Mouse (Mus musculus) liver, embryonic 14.5 days (tissue): Measurements from ENCODE around the gene D630039A03Rik. TPM values are rescaled to one million over a fixed set of nuclear protein-coding genes. Genes with fewer than 3 reads are reported as not detected.

Experiments used
- ATAC-seq: fragments of 200-750 bp; cut with Nextera tagmentation; 2 replicates; pipeline ENCODE4 v1.8.0; 2017; ENCODE audit warnings: moderate number of reproducible peaks, mild to moderate bottlenecking, moderate library complexity; ENCODE audit not compliant: insufficient read depth
- DNase-seq, 3 experiments: peaks; one replicate each; pipeline ENCODE4 v3.0.0-alpha.2; 2012 to 2013; ENCODE audit warnings: low read depth in 3 of 3, low spot score in 3 of 3
- H3K27ac ChIP-seq: fragments of 300-500 bp; sonication (generic); 2 replicates; pipeline ENCODE4 v1.5.1; 2014; ENCODE audit warnings: moderate library complexity, mild to moderate bottlenecking, control low read depth, inconsistent platforms
- H3K27me3 ChIP-seq: fragments of 300-500 bp; sonication (generic); 2 replicates; pipeline ENCODE4 v1.6.1; 2014; ENCODE audit warnings: mild to moderate bottlenecking, low read length, moderate library complexity; ENCODE audit not compliant: control insufficient read depth, insufficient read depth
- H3K36me3 ChIP-seq: fragments of 300-500 bp; sonication (generic); replicated peaks from 2 replicates; pipeline ENCODE4 v1.6.1; 2014; ENCODE audit warnings: low read depth; ENCODE audit not compliant: control insufficient read depth, insufficient read depth
- H3K4me1 ChIP-seq, 2 experiments: fragments of 200-500 bp in 1 of 2; fragments of 300-500 bp in 1 of 2; sonication (generic) in 1 of 2; replicated peaks; 2 replicates each; pipeline ENCODE4 v1.6.1; 2012 to 2014; ENCODE audit warnings: antibody characterized with exemption in 1 of 2, inconsistent platforms in 1 of 2, low read length in 1 of 2; ENCODE audit not compliant: control insufficient read depth in 2 of 2, insufficient read depth in 2 of 2
- H3K4me2 ChIP-seq: fragments of 300-500 bp; sonication (generic); 2 replicates; pipeline ENCODE4 v1.6.1; 2014; ENCODE audit warnings: low read depth, mild to moderate bottlenecking, control low read depth, moderate library complexity
- H3K4me3 ChIP-seq, 2 experiments: fragments of 200-500 bp in 1 of 2; fragments of 300-500 bp in 1 of 2; sonication (generic) in 1 of 2; 2 replicates each; pipeline ENCODE4 v1.5.1; 2012 to 2014; ENCODE audit warnings: low read depth in 2 of 2, low read length in 2 of 2, mild to moderate bottlenecking in 2 of 2, control low read depth in 1 of 2, inconsistent platforms in 1 of 2, moderate library complexity in 1 of 2; ENCODE audit not compliant: insufficient read depth in 1 of 2
- H3K9ac ChIP-seq: fragments of 300-500 bp; sonication (generic); replicated peaks from 2 replicates; pipeline ENCODE4 v1.6.1; 2014; ENCODE audit warnings: mild to moderate bottlenecking, control low read depth, moderate library complexity
- H3K9me3 ChIP-seq: fragments of 300-500 bp; sonication (generic); 2 replicates; pipeline ENCODE4 v1.6.1; 2016; ENCODE audit warnings: low read length, mixed read lengths; ENCODE audit not compliant: control insufficient read depth
- CTCF ChIP-seq: IDR thresholded peaks from 2 replicates; pipeline ENCODE4 v1.5.1; 2016; ENCODE audit warnings: antibody characterized with exemption, low read depth, control low read depth
- EP300 ChIP-seq: IDR thresholded peaks from 2 replicates; pipeline ENCODE4 v1.6.1; 2016; ENCODE audit warnings: antibody characterized with exemption, low read depth
- WGBS: fragments of 180-500 bp; shearing (Covaris S2); extraction: QIAGEN DNeasy Blood & Tissue Kit; methylation state at CpG from one replicate; pipeline ENCODE4 v1.1.7; 2014; ENCODE audit not compliant: insufficient replicate concordance; 5-methylcytosine and 5-hydroxymethylcytosine counted together
- polyA plus RNA-seq, 2 experiments: library from polyadenylated mRNA; depleted of rRNA in 1 of 2; stranded (reverse) in 1 of 2; unstranded in 1 of 2; fragments of >200 nt; fragmentation: Nextera tagmentation in 1 of 2; extraction: Ambion mirVana in 1 of 2; gene quantifications; 2 replicates each; pipeline versions ENCODE4 v1.2.1 to v1.2.3; 2012 to 2014

Gene D630039A03Rik
- polyA plus RNA-seq, 2 experiments = 0.14 to 0.31 TPM

DNA sequence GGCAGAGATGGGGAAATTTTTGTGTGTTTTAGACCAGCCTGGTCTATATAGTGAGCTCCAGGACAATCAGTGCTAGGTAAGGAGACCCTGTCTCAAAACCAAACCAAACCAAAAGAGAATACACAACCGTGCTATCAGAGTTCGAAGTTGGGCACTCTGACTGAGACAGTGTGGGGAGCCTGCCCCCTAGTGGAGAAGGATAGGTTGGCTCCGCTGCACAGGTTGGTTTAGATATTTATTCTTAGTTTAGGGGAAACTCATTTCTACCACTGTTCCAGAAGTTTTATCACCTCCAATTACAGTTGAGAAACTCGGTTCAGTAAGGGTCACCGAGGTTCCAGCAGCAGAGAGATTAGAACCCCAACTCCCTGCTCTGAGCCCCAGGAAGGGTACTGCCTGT, 11.9 kb downstream of the D630039A03Rik start:
- Histone ChIP-seq H3K27me3 (no peaks in the 10 kb centered on the region), H3K36me3 (no peaks in the 10 kb centered on the region), H3K4me2 (no peak overlapping the region), H3K4me3 (no peak overlapping the region), H3K9ac (no peak overlapping the region), H3K27ac (no peak overlapping the region), H3K9me3 (no peaks in the 10 kb centered on the region), H3K4me1 (no peaks in the 10 kb centered on the region)
- WGBS = 6% methylated on average over 5 of the region's 5 CpGs
- DNase-seq (no peak), ATAC-seq (no peak)
- no peak for TF ChIP-seq EP300
- peak; percentile 87 for TF ChIP-seq CTCF

DNA sequence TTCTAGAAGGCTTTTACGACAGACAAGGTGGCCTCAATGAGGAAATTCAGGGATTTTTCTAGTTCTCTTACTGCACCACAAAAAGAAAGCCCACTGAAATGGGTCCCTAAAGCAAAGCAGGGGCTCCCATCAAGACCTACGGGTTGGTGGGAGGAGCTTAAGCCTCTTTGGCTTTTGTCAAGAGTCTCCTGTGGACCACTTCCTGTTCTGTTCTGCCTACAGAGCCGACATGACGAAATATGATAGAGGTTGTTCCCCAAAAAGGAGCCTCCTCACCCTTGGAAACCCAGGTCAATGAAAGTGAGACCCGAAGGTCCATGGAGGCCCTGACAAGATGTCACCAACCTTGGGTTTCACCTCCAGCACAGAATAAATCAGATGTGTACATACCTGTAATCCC, 13.5 kb downstream of the D630039A03Rik start:
- Histone ChIP-seq H3K9ac (no peak overlapping the region), H3K27ac (no peak overlapping the region), H3K4me3 (no peak overlapping the region), H3K4me1 (no peaks in the 10 kb centered on the region), H3K27me3 (no peaks in the 10 kb centered on the region), H3K4me2 (no peak overlapping the region), H3K36me3 (no peaks in the 10 kb centered on the region), H3K9me3 (no peaks in the 10 kb centered on the region)
- no peak for TF ChIP-seq EP300
- no peak for TF ChIP-seq CTCF
- WGBS = 32% methylated on average over 5 of the region's 5 CpGs
- ATAC-seq = no peak
- DNase-seq = no peak

DNA sequence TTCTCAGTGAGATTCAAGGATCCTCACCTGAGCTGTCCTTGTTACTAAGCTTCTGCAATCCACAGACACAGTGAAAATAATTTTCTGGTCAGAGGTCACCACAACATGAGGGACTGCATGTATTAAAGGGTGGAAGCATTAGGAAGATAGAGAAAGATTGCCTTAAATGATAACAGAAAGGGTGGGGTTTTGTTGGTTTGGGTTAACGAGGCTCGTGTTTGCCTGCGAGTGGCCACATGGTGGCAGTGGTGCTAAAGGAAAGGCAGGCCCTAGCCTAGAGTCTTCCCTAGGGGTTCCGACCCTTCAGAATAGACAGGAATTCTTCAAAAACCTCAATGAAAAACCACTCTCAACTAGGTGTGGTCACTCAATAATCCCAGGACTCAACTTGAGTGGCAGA, 14.9 kb downstream of the D630039A03Rik start:
- Histone ChIP-seq H3K9ac (no peak overlapping the region), H3K27me3 (no peaks in the 10 kb centered on the region), H3K4me1 (no peaks in the 10 kb centered on the region), H3K9me3 (no peaks in the 10 kb centered on the region), H3K36me3 (no peaks in the 10 kb centered on the region), H3K4me3 (no peak overlapping the region), H3K27ac (no peak overlapping the region), H3K4me2 (no peak overlapping the region)
- TF ChIP-seq EP300 (no peak), CTCF (peak; percentile 68)
- no peak for DNase-seq
- no peak for ATAC-seq
- WGBS = 5% methylated on average over 4 of the region's 4 CpGs

DNA sequence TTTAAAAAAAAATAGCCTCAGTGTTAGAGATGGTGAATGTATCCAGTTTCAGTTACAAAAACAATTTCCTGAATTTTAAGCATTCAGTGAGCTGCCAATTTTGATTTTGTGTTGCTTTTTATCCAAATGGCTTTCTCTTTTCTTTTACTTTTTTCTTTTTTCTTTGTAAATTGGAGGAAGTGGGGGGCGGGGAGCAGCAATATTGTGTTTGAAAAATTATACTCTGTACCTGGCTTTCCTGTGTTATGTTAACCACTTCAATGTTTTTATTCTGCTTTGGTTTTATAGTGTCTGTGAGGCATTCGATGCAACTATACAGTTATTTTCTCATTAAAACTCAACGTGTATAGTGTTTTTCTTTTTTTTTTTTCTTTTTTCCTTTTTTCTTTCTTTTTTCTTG, 19.5 kb downstream of the D630039A03Rik start:
- no peaks in the 10 kb centered on the region for H3K27me3 ChIP-seq
- no peak overlapping the region for H3K4me3 ChIP-seq
- 62% methylated on average over 3 of the region's 3 CpGs for WGBS
- no peak overlapping the region for H3K4me2 ChIP-seq
- no peaks in the 10 kb centered on the region for H3K9me3 ChIP-seq
- H3K4me1 ChIP-seq = no peaks in the 10 kb centered on the region
- H3K36me3 ChIP-seq = no peaks in the 10 kb centered on the region
- DNase-seq = no peak
- H3K27ac ChIP-seq = no peak overlapping the region
- TF ChIP-seq CTCF = no peak
- no peak for TF ChIP-seq EP300
- H3K9ac ChIP-seq = no peak overlapping the region
- ATAC-seq = no peak

DNA sequence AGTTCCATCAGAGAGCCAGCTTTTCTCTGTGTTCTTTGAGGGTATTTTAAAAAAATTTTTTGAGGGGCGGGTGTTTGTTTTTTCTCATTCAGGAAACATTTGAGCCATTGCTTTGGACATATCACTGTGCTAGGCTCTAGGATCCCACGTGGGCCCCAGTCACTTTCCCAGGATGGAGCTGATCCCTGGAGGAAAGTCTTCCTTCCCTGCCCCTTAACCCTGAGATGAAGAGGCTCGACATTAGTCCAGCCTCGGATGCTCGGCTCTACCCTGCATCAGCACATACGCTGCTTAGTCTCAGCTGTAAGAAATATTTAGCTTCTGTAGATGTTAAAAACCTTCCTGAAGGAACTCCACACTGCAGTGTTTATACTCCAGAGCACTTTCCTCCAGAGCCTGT, 20.2 kb downstream of the D630039A03Rik start:
- no peak for DNase-seq
- Histone ChIP-seq H3K9me3 (no peaks in the 10 kb centered on the region), H3K4me2 (no peak overlapping the region), H3K36me3 (no peaks in the 10 kb centered on the region), H3K27ac (no peak overlapping the region), H3K4me1 (no peaks in the 10 kb centered on the region), H3K27me3 (no peaks in the 10 kb centered on the region), H3K9ac (no peak overlapping the region), H3K4me3 (no peak overlapping the region)
- no peak for ATAC-seq
- TF ChIP-seq EP300 = no peak
- TF ChIP-seq CTCF = no peak
- 49% methylated on average over 6 of the region's 6 CpGs for WGBS

DNA sequence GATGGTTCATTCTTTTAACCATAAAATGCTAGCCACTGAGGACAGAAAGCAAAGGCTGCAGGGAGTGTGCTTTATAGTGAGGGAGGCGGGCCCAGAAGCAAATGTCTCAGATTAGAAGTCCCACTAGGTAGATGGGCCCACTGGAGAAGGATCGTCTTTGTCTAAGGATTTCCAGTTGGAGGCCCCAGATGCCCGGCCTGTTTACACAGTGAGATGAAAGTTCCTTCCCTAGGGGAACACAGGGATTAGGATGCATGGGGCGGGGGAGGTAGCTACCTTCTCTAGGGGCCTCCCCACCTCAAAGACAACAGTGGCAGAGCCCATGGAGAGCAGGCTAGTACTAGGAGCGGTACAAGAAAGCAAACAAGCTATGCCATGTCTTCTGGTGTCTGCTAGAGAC, 21.0 kb downstream of the D630039A03Rik start:
- 50% methylated on average over 5 of the region's 5 CpGs for WGBS
- Histone ChIP-seq H3K9me3 (no peaks in the 10 kb centered on the region), H3K4me3 (no peak overlapping the region), H3K36me3 (no peaks in the 10 kb centered on the region), H3K9ac (no peak overlapping the region), H3K4me1 (no peaks in the 10 kb centered on the region), H3K4me2 (no peak overlapping the region), H3K27ac (no peak overlapping the region), H3K27me3 (no peaks in the 10 kb centered on the region)
- TF ChIP-seq EP300 = no peak
- no peak for TF ChIP-seq CTCF
- DNase-seq (no peak), ATAC-seq (no peak)
